Mouse (Mus musculus): ENCODE measurements at regions not wholly inside any gene's neighbourhood (a gene's known extent, or its start where the extent isn't known, plus 50 kb on each side); places are given as distances from the start of the nearest gene placed in this dataset.

GRCm38 (mm10) chr12:5921262-5921661 lies 545.8 kb upstream of the Klhl29 start:
- no peak for TF ChIP-seq ZC3H11A (IDR thresholded peaks at IDR 0.05; ENCODE audit: borderline replicate concordance, low read depth, low read length)
- no peak for TF ChIP-seq HCFC1 (IDR thresholded peaks at IDR 0.05; ENCODE audit: borderline replicate concordance, insufficient read depth, low read length)
- TF ChIP-seq MAFK (IDR thresholded peaks at IDR 0.05; ENCODE audit: insufficient read depth, low read depth, low read length) = no peak
